Mouse (Mus musculus) heart, embryonic 15.5 days (tissue): ENCODE results near the gene Fam184a. TPM values are rescaled to one million over a fixed set of nuclear protein-coding genes. Genes with fewer than 3 reads are reported as not detected.
"Not testable (repeated sequence)": the region's sequence is repeated elsewhere in the genome, so short reads cannot be mapped to it uniquely, and the experiment has no call there.

Experiments used
- ATAC-seq: fragments of 200-750 bp; cut with Nextera tagmentation; replicated peaks from 2 replicates; pipeline ENCODE4 v1.8.0; 2017; ENCODE audit warnings: low read depth, moderate TSS enrichment; ENCODE audit not compliant: insufficient number of reproducible peaks, insufficient read depth, low FRiP score
- H3K27ac ChIP-seq: fragments of 300-500 bp; sonication (generic); 2 replicates; pipeline ENCODE4 v1.5.1; 2015; ENCODE audit warnings: mild to moderate bottlenecking, inconsistent platforms
- H3K27me3 ChIP-seq: fragments of 300-500 bp; sonication (generic); 2 replicates; pipeline ENCODE4 v1.6.1; 2015; ENCODE audit warnings: inconsistent platforms
- H3K36me3 ChIP-seq: fragments of 300-500 bp; sonication (generic); 2 replicates; pipeline ENCODE4 v1.6.1; 2015; ENCODE audit warnings: mild to moderate bottlenecking, inconsistent platforms
- H3K4me1 ChIP-seq: fragments of 300-500 bp; sonication (generic); replicated peaks from 2 replicates; pipeline ENCODE4 v1.6.1; 2015; ENCODE audit warnings: inconsistent platforms
- H3K4me2 ChIP-seq: fragments of 300-500 bp; sonication (generic); 2 replicates; pipeline ENCODE4 v1.6.1; 2015; ENCODE audit warnings: inconsistent platforms, mild to moderate bottlenecking, moderate library complexity
- H3K4me3 ChIP-seq: fragments of 300-500 bp; sonication (generic); 2 replicates; pipeline ENCODE4 v1.5.1; 2015; ENCODE audit warnings: mild to moderate bottlenecking, inconsistent platforms
- H3K9ac ChIP-seq: fragments of 300-500 bp; sonication (generic); 2 replicates; pipeline ENCODE4 v1.6.1; 2015; ENCODE audit warnings: mild to moderate bottlenecking, inconsistent platforms
- H3K9me3 ChIP-seq: fragments of 300-500 bp; sonication (generic); replicated peaks from 2 replicates; pipeline ENCODE4 v1.6.1; 2016; ENCODE audit warnings: inconsistent platforms
- WGBS: fragments of 180-500 bp; shearing (Covaris S2); methylation state at CpG from one replicate; pipeline ENCODE4 v1.1.7; 2015; ENCODE audit warnings: mixed read lengths; 5-methylcytosine and 5-hydroxymethylcytosine counted together
- polyA plus RNA-seq: library from polyadenylated mRNA; unstranded; fragments of >200 nt; fragmentation: Nextera tagmentation; extraction: Ambion mirVana; gene quantifications from 2 replicates; pipeline ENCODE4 v1.2.1, GENCODE M21; 2015

Gene Fam184a
- polyA plus RNA-seq, 1 experiment from 2014 or later = 4.1 TPM

GRCm38 (mm10) chr10:53634160-53634559 lies 116.8 kb downstream of the Fam184a start:
- Histone ChIP-seq H3K4me3 (no peak overlapping the region), H3K27ac (no peak overlapping the region), H3K4me1 (peaks cover 7% of the 10 kb centered on the region), H3K27me3 (no peaks in the 10 kb centered on the region), H3K4me2 (no peak overlapping the region), H3K9me3 (no peaks in the 10 kb centered on the region), H3K9ac (no peak overlapping the region), H3K36me3 (no peaks in the 10 kb centered on the region)
- ATAC-seq = no peak
- WGBS = 83% methylated on average over 10 of the region's 10 CpGs

- not testable (repeated sequence) for H3K27me3 ChIP-seq, H3K9me3 ChIP-seq, H3K36me3 ChIP-seq, ATAC-seq
- Histone ChIP-seq H3K27ac (peak within 1 kb of the TSS; percentile 94), H3K4me1 (peaks cover 14% of the 10 kb centered on the region), H3K4me3 (peak within 1 kb of the TSS; percentile 86), H3K9ac (peak within 1 kb of the TSS; percentile 85), H3K4me2 (peak within 1 kb of the TSS; percentile 67)
- 56% methylated on average over 10 of the region's 10 CpGs for WGBS
These were observed 120.6 kb downstream of the Fam184a start, which contains the start of gene Mcm9 for GRCm38 (mm10) chr10:53630339-53630738. TSS of gene Mcm9 (minus strand) at chr10:53630439.

- under 1% methylated on average over 35 of the region's 35 CpGs for WGBS
- Histone ChIP-seq H3K27me3 (no peaks in the 10 kb centered on the region), H3K9ac (peak overlapping the region; percentile 85), H3K36me3 (peaks cover 8% of the 10 kb centered on the region), H3K4me2 (peak overlapping the region; percentile 67), H3K9me3 (no peaks in the 10 kb centered on the region), H3K27ac (peak overlapping the region; percentile 94), H3K4me1 (peaks cover 11% of the 10 kb centered on the region), H3K4me3 (peak overlapping the region; percentile 86)
- peak; percentile 96 for ATAC-seq
These were observed 121.0 kb downstream of the Fam184a start for GRCm38 (mm10) chr10:53629918-53630250.

GRCm38 (mm10) chr10:53629247-53629917 lies 121.5 kb downstream of the Fam184a start:
- peak; percentile 86 for ATAC-seq
- Histone ChIP-seq H3K27me3 (no peaks in the 10 kb centered on the region), H3K4me3 (peak overlapping the region; percentile 86), H3K27ac (peak overlapping the region; percentile 94), H3K36me3 (peaks cover 10% of the 10 kb centered on the region), H3K9me3 (no peaks in the 10 kb centered on the region), H3K9ac (peak overlapping the region; percentile 85), H3K4me1 (peaks cover 12% of the 10 kb centered on the region), H3K4me2 (peak overlapping the region; percentile 67)
- under 1% methylated on average over 65 of the region's 67 CpGs for WGBS

- no peaks in the 10 kb centered on the region for H3K9me3 ChIP-seq
- peaks cover 44% of the 10 kb centered on the region for H3K36me3 ChIP-seq
- no peaks in the 10 kb centered on the region for H3K27me3 ChIP-seq
- H3K4me2 ChIP-seq = no peak overlapping the region
- no peak overlapping the region for H3K9ac ChIP-seq
- ATAC-seq = no peak
- H3K4me3 ChIP-seq = no peak overlapping the region
- no peak overlapping the region for H3K27ac ChIP-seq
- WGBS = 68% methylated on average over 8 of the region's 8 CpGs
- no peaks in the 10 kb centered on the region for H3K4me1 ChIP-seq
These were observed 134.9 kb downstream of the Fam184a start for GRCm38 (mm10) chr10:53615850-53616616.

- Histone ChIP-seq H3K9ac (no peak overlapping the region), H3K4me3 (no peak overlapping the region), H3K4me2 (no peak overlapping the region), H3K27me3 (no peaks in the 10 kb centered on the region), H3K27ac (no peak overlapping the region), H3K36me3 (peaks cover 44% of the 10 kb centered on the region), H3K9me3 (no peaks in the 10 kb centered on the region), H3K4me1 (no peaks in the 10 kb centered on the region)
- no peak for ATAC-seq
- WGBS = 64% methylated on average over 1 of the region's 1 CpGs
These were observed 137.0 kb downstream of the Fam184a start for GRCm38 (mm10) chr10:53613955-53614354.

- H3K27ac ChIP-seq = no peak overlapping the region
- 63% methylated on average over 1 of the region's 1 CpGs for WGBS
- H3K4me2 ChIP-seq = no peak overlapping the region
- H3K36me3 ChIP-seq = peaks cover 57% of the 10 kb centered on the region
- H3K4me3 ChIP-seq = no peak overlapping the region
- no peak for ATAC-seq
- H3K9ac ChIP-seq = no peak overlapping the region
- no peaks in the 10 kb centered on the region for H3K4me1 ChIP-seq
- no peaks in the 10 kb centered on the region for H3K9me3 ChIP-seq
- no peaks in the 10 kb centered on the region for H3K27me3 ChIP-seq
These were observed 138.8 kb downstream of the Fam184a start for GRCm38 (mm10) chr10:53612172-53612571.

- Histone ChIP-seq H3K4me1 (no peaks in the 10 kb centered on the region), H3K27ac (no peak overlapping the region), H3K36me3 (peaks cover 63% of the 10 kb centered on the region), H3K9me3 (no peaks in the 10 kb centered on the region), H3K27me3 (no peaks in the 10 kb centered on the region), H3K4me3 (no peak overlapping the region), H3K9ac (no peak overlapping the region), H3K4me2 (no peak overlapping the region)
- ATAC-seq = no peak
- WGBS = 76% methylated on average over 2 of the region's 2 CpGs
These were observed 142.6 kb downstream of the Fam184a start for GRCm38 (mm10) chr10:53608274-53608673.

GRCm38 (mm10) chr10:53605328-53605727 lies 145.6 kb downstream of the Fam184a start:
- Histone ChIP-seq H3K4me3 (no peak overlapping the region), H3K27ac (no peak overlapping the region), H3K9ac (no peak overlapping the region), H3K36me3 (peaks cover 64% of the 10 kb centered on the region), H3K27me3 (no peaks in the 10 kb centered on the region), H3K9me3 (no peaks in the 10 kb centered on the region), H3K4me2 (no peak overlapping the region), H3K4me1 (no peaks in the 10 kb centered on the region)
- WGBS = 69% methylated on average over 2 of the region's 2 CpGs
- ATAC-seq = no peak

- Histone ChIP-seq H3K9ac (no peak overlapping the region), H3K4me1 (peaks cover 17% of the 10 kb centered on the region), H3K27ac (0 out of 2 replicates have a peak overlapping the region, but pooled peaks have one; percentile 9), H3K36me3 (peaks cover 20% of the 10 kb centered on the region), H3K4me2 (peak overlapping the region; percentile 52), H3K4me3 (peak overlapping the region; percentile 13), H3K27me3 (no peaks in the 10 kb centered on the region), H3K9me3 (no peaks in the 10 kb centered on the region)
- 56% methylated on average over 5 of the region's 5 CpGs for WGBS
- ATAC-seq = no peak
These were observed 152.1 kb downstream of the Fam184a start for GRCm38 (mm10) chr10:53598821-53599220.

- Histone ChIP-seq H3K9me3 (no peaks in the 10 kb centered on the region), H3K4me3 (peak overlapping the region; percentile 94), H3K27ac (peak overlapping the region; percentile 99), H3K4me2 (peak overlapping the region; percentile 78), H3K9ac (peak overlapping the region; percentile 95), H3K27me3 (no peaks in the 10 kb centered on the region), H3K4me1 (peaks cover 17% of the 10 kb centered on the region), H3K36me3 (0 out of 2 replicates have a peak, but pooled peaks cover 7% of the 10 kb centered on the region)
- under 1% methylated on average over 87 of the region's 99 CpGs for WGBS
- ATAC-seq = peak; percentile 27
These were observed 153.6 kb downstream of the Fam184a start for GRCm38 (mm10) chr10:53597121-53597881.
